Comparison of ENCODE assay signal across 27 mouse cellular contexts in the genomic region with DNA sequence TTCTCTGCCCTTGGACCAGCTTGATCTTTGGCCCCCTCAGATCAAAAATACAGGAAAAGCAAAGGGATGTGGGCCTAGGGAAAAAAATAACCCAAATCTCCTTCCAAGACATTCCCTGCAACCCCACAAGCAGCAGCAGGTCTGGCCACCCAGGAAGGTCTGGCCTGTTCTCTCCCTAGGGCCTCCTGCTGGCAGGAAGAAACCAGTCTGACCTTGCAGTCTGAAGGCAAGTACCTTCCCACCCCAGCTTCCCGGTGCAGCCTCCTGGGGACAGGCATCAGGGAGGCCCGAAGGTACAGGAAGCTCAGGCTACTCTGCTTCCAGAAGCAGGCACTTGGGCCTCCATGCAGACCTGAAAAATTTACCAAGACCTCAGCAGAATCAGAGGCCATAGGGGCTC.
DNase-seq lines count a peak whose midpoint lies in the region; ATAC-seq lines count a peak whose summit lies in the region.
"Had no signal": no experiment of that assay in that cellular context is flagged by ENCODE, and none has a peak within 500 bp of the region (broad histone marks: within the 10 kb centered on the region; RNA-seq: fewer than 3 reads in every experiment).

No protein-coding gene starts in this region.

- peak; percentile 56 for DNase-seq in adrenal gland, postnatal 14 days
- no peak for DNase-seq in adrenal gland, adult 2 months
- no peak for DNase-seq in hindbrain, embryonic 14.5 days (ENCODE audit: low spot score)
- DNase-seq in hindbrain, embryonic 11.5 days (ENCODE audit: low spot score), result no peak
- DNase-seq in midbrain, embryonic 14.5 days, result no peak
- no peak for DNase-seq in midbrain, embryonic 11.5 days (ENCODE audit: low spot score, missing footprints)
- DNase-seq in lung, postnatal 14 days, result no peak
- DNase-seq: cerebellum, adult 2 months; cerebellum, postnatal 14 days; gastrocnemius, adult 2 months; gastrocnemius, postnatal 36 days; heart, adult 18-20 months; heart, postnatal 36 days; kidney, adult 11 months; kidney, postnatal 14 days; layer of hippocampus, adult 9-11 months; right cerebral cortex, postnatal 14 days; thymus, adult 18-20 months; thymus, postnatal 25 days had no signal

- H3K9ac ChIP-seq in hindbrain, embryonic 14.5 days, result 0 out of 2 replicates have a peak overlapping the region, but pooled peaks have one; percentile 4
- no peak overlapping the region for H3K9ac ChIP-seq in hindbrain, embryonic 11.5 days (ENCODE audit: low read depth, low read length)
- H3K9ac ChIP-seq in midbrain, embryonic 14.5 days (replicated peaks; ENCODE audit: low read length), result no peak overlapping the region
- no peak overlapping the region for H3K9ac ChIP-seq in midbrain, embryonic 11.5 days (ENCODE audit: low read length)
- H3K9ac ChIP-seq: liver, embryonic 15.5 days; lung, embryonic 14.5 days; midbrain, embryonic 12.5 days; neural tube, embryonic 12.5 days had no signal

- peak overlapping the region; percentile 85; the same call in 1 of the 2 replicates for H3K27ac ChIP-seq in hindbrain, embryonic 14.5 days
- H3K27ac ChIP-seq in hindbrain, embryonic 11.5 days (ENCODE audit: low read depth, low read length), result no peak overlapping the region
- H3K27ac ChIP-seq in midbrain, embryonic 14.5 days (replicated peaks; ENCODE audit: low read depth, low read length), result peak overlapping the region; percentile 82; the same call in 1 of the 2 replicates
- no peak overlapping the region for H3K27ac ChIP-seq in midbrain, embryonic 11.5 days (ENCODE audit: low read depth, low read length)
- H3K27ac ChIP-seq: gastrocnemius, adult 2 months; liver, embryonic 15.5 days; midbrain, embryonic 12.5 days; neural tube, embryonic 12.5 days had no signal

- no peak overlapping the region for H3K4me3 ChIP-seq in hindbrain, embryonic 14.5 days (replicated peaks; ENCODE audit: low read length)
- no peak overlapping the region for H3K4me3 ChIP-seq in hindbrain, embryonic 11.5 days (ENCODE audit: low read depth, low read length)
- no peak overlapping the region for H3K4me3 ChIP-seq in midbrain, embryonic 14.5 days (replicated peaks; ENCODE audit: low read depth, low read length)
- H3K4me3 ChIP-seq in midbrain, embryonic 11.5 days (ENCODE audit: low read depth, low read length), result no peak overlapping the region
- H3K4me3 ChIP-seq: gastrocnemius, adult 2 months; liver, embryonic 15.5 days; midbrain, embryonic 12.5 days; myocyte; neural tube, embryonic 12.5 days had no signal

- no peaks in the 10 kb centered on the region for H3K36me3 ChIP-seq in hindbrain, embryonic 14.5 days (replicated peaks; ENCODE audit: control insufficient read depth, insufficient read depth)
- H3K36me3 ChIP-seq in hindbrain, embryonic 11.5 days (ENCODE audit: control insufficient read depth, insufficient read depth, low read length), result no peaks in the 10 kb centered on the region
- no peaks in the 10 kb centered on the region for H3K36me3 ChIP-seq in midbrain, embryonic 14.5 days (ENCODE audit: control insufficient read depth, insufficient read depth, low read length)
- H3K36me3 ChIP-seq in midbrain, embryonic 11.5 days (ENCODE audit: control insufficient read depth, insufficient read depth, low read length), result no peaks in the 10 kb centered on the region
- H3K36me3 ChIP-seq: G1E; liver, embryonic 15.5 days; midbrain, embryonic 12.5 days; neural tube, embryonic 12.5 days had no signal

- H3K9me3 ChIP-seq in hindbrain, embryonic 14.5 days (ENCODE audit: control insufficient read depth, low read length), result no peaks in the 10 kb centered on the region
- H3K9me3 ChIP-seq in hindbrain, embryonic 11.5 days (ENCODE audit: control insufficient read depth, low read length), result no peaks in the 10 kb centered on the region
- no peaks in the 10 kb centered on the region for H3K9me3 ChIP-seq in midbrain, embryonic 14.5 days (ENCODE audit: control insufficient read depth, low read length)
- no peaks in the 10 kb centered on the region for H3K9me3 ChIP-seq in midbrain, embryonic 11.5 days (ENCODE audit: control insufficient read depth, low read length)
- H3K9me3 ChIP-seq: G1E; liver, embryonic 15.5 days; midbrain, embryonic 12.5 days; neural tube, embryonic 12.5 days had no signal

- H3K27me3 ChIP-seq in hindbrain, embryonic 14.5 days (ENCODE audit: control insufficient read depth, insufficient read depth, low read length), result no peaks in the 10 kb centered on the region
- H3K27me3 ChIP-seq in hindbrain, embryonic 11.5 days (ENCODE audit: control insufficient read depth, insufficient read depth, low read length), result no peaks in the 10 kb centered on the region
- H3K27me3 ChIP-seq in midbrain, embryonic 14.5 days (ENCODE audit: control insufficient read depth, insufficient read depth, low read length), result no peaks in the 10 kb centered on the region
- H3K27me3 ChIP-seq in midbrain, embryonic 11.5 days (ENCODE audit: control insufficient read depth, insufficient read depth, low read length), result no peaks in the 10 kb centered on the region
- H3K27me3 ChIP-seq: liver, embryonic 15.5 days; neural tube, embryonic 12.5 days had no signal

- no peak for ATAC-seq in hindbrain, embryonic 14.5 days (ENCODE audit: low FRiP score)
- ATAC-seq in hindbrain, embryonic 11.5 days (ENCODE audit: low FRiP score), result no peak
- no peak for ATAC-seq in midbrain, embryonic 14.5 days (ENCODE audit: low FRiP score, low TSS enrichment)
- no peak for ATAC-seq in midbrain, embryonic 11.5 days (ENCODE audit: low FRiP score)
- ATAC-seq: inflammation-experienced regulatory T-cells, adult 6 months had no signal

- H3K4me2 ChIP-seq in hindbrain, embryonic 14.5 days (replicated peaks), result no peak overlapping the region
- H3K4me2 ChIP-seq in hindbrain, embryonic 11.5 days (replicated peaks; ENCODE audit: low read depth, low read length), result no peak overlapping the region
- H3K4me2 ChIP-seq in midbrain, embryonic 14.5 days (ENCODE audit: low read length), result no peak overlapping the region
- no peak overlapping the region for H3K4me2 ChIP-seq in midbrain, embryonic 11.5 days
- H3K4me2 ChIP-seq: heart, embryonic 11.5 days; liver, embryonic 15.5 days; lung, embryonic 14.5 days; midbrain, embryonic 12.5 days; neural tube, embryonic 12.5 days had no signal

- H3K4me1 ChIP-seq in hindbrain, embryonic 14.5 days (replicated peaks; ENCODE audit: control insufficient read depth, insufficient read depth, low read length), result peaks cover 22% of the 10 kb centered on the region
- no peaks in the 10 kb centered on the region; the same call in 1 of the 2 replicates for H3K4me1 ChIP-seq in hindbrain, embryonic 11.5 days (replicated peaks; ENCODE audit: control insufficient read depth, insufficient read depth, low read length)
- H3K4me1 ChIP-seq in midbrain, embryonic 14.5 days (ENCODE audit: control insufficient read depth, insufficient read depth, low read length), result peaks cover 25% of the 10 kb centered on the region
- H3K4me1 ChIP-seq in midbrain, embryonic 11.5 days (ENCODE audit: control insufficient read depth, insufficient read depth, low read length), result 0 out of 2 replicates have a peak, but pooled peaks cover 5% of the 10 kb centered on the region
- H3K4me1 ChIP-seq: liver, embryonic 15.5 days had no signal

- 40% methylated on average over 2 of the region's 2 CpGs for WGBS in hindbrain, embryonic 14.5 days
- 62% methylated on average over 2 of the region's 2 CpGs for WGBS in hindbrain, embryonic 11.5 days
- WGBS in midbrain, embryonic 14.5 days, result 50% methylated on average over 2 of the region's 2 CpGs
- WGBS in midbrain, embryonic 11.5 days, result 56% methylated on average over 2 of the region's 2 CpGs

Comparison
In these comparisons a context has a peak if more than half of its experiments do, and no peak if none do; other contexts are left out.
1. H3K27ac ChIP-seq: peak in hindbrain, embryonic 14.5 days (single experiment) and midbrain, embryonic 14.5 days (single experiment); none in hindbrain, embryonic 11.5 days (single experiment) and midbrain, embryonic 11.5 days (single experiment).